Mouse (Mus musculus) embryonic fibroblast, embryonic 13.5 days (primary cell): ENCODE measurements around the gene Acod1.

Experiments used
- CTCF ChIP-seq: IDR thresholded peaks from 2 replicates; pipeline ENCODE4 v1.5.1; 2011; ENCODE audit warnings: mild to moderate bottlenecking, control low read depth, low read length, moderate library complexity, borderline replicate concordance; ENCODE audit not compliant: insufficient read depth
- POLR2A ChIP-seq: IDR thresholded peaks from 2 replicates; pipeline ENCODE4 v1.6.1; 2011; ENCODE audit warnings: low read depth, mild to moderate bottlenecking, control low read depth, low read length, moderate library complexity

DNA sequence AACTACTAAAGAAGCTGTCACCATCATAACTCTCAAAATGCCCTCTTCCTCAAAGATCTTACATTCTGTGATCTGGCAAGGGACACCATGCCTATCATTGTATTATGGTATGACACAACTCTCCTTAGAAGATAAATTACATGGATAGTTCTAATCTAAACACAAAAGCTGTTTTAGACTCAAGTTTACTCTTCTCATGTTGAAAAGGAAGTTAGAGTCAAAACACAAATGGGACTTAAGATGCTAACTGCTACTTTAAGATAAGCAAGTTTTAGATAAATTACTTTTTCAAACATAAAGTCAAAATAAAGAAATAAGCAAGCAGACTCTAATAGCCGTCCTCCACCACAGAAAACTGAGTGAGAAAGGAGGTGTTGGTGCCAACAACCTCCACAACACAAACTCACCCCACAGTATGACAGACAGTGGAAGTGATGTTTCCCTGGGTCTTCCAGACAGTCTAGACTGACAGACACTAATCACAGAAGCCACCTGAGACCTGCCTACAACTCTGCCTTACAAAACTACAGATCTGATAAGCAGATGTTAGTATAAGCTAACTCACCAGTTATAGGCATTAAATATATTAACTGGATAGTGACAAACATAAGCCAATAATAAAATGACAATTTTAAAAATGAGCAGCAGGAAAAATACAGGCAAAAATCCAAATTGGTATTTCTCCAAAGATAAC lies 39.2 kb downstream of the Acod1 start:
- TF ChIP-seq CTCF, result no peak
- TF ChIP-seq POLR2A, result no peak
